ENCODE assay signal across 22 mouse cellular contexts in genomic region chr15:24990082-24990786, GRCm38 (mm10).
DNase-seq lines count a peak whose midpoint lies in the region; ATAC-seq and TF ChIP-seq lines count a peak whose summit lies in the region.
"Had no signal": no experiment of that assay in that cellular context is flagged by ENCODE, and none has a peak within 500 bp of the region (broad histone marks: within the 10 kb centered on the region; RNA-seq: fewer than 3 reads in every experiment).

No protein-coding gene starts in this region.

- H3K4me1 ChIP-seq in hindbrain, postnatal 0 days (ENCODE audit: insufficient read depth, low read length): no peaks in the 10 kb centered on the region
- H3K4me1 ChIP-seq in hindbrain, embryonic 11.5 days (replicated peaks; ENCODE audit: control insufficient read depth, insufficient read depth, low read length): no peaks in the 10 kb centered on the region
- H3K4me1 ChIP-seq in lung, embryonic 14.5 days (ENCODE audit: insufficient read depth): no peaks in the 10 kb centered on the region
- no peaks in the 10 kb centered on the region; the same call in 1 of the 2 replicates for H3K4me1 ChIP-seq in limb, embryonic 14.5 days (ENCODE audit: control insufficient read depth, insufficient read depth, low read length)
- H3K4me1 ChIP-seq: embryonic facial prominence, embryonic 12.5 days; heart, embryonic 13.5 days; limb, embryonic 15.5 days; midbrain, embryonic 13.5 days had no signal

- no peak for TF ChIP-seq CTCF in hindbrain, postnatal 0 days (IDR thresholded peaks at IDR 0.05; ENCODE audit: low read depth)
- TF ChIP-seq CTCF in lung, embryonic 14.5 days (IDR thresholded peaks at IDR 0.05; ENCODE audit: low read depth): no peak
- no peak for TF ChIP-seq CTCF in brain, embryonic 14.5 days (IDR thresholded peaks at IDR 0.05; ENCODE audit: borderline replicate concordance, extremely low read depth, insufficient read depth, insufficient read length)

- no peak for TF ChIP-seq POLR2A in brain, embryonic 14.5 days (IDR thresholded peaks at IDR 0.05; ENCODE audit: borderline replicate concordance, extremely low read depth, insufficient read depth, insufficient read length, poor library complexity, severe bottlenecking)
- no peak for TF ChIP-seq POLR2A in limb, embryonic 14.5 days (IDR thresholded peaks at IDR 0.05; ENCODE audit: borderline replicate concordance, extremely low read depth, insufficient read depth, insufficient read length)

- no peak for ATAC-seq in hindbrain, postnatal 0 days
- no peak for ATAC-seq in hindbrain, embryonic 11.5 days (ENCODE audit: low FRiP score)
- ATAC-seq in lung, embryonic 14.5 days (ENCODE audit: insufficient read depth): no peak
- ATAC-seq in limb, embryonic 14.5 days (ENCODE audit: low FRiP score, low read depth): peak; percentile 92
- ATAC-seq: hindbrain, embryonic 16.5 days; midbrain, embryonic 13.5 days had no signal

- H3K9ac ChIP-seq in hindbrain, postnatal 0 days (replicated peaks; ENCODE audit: low read length): no peak overlapping the region
- no peak overlapping the region for H3K9ac ChIP-seq in hindbrain, embryonic 11.5 days (ENCODE audit: low read depth, low read length)
- H3K9ac ChIP-seq in lung, embryonic 14.5 days: no peak overlapping the region
- H3K9ac ChIP-seq in limb, embryonic 14.5 days (ENCODE audit: low read depth, low read length, severe bottlenecking): no peak overlapping the region
- H3K9ac ChIP-seq: embryonic facial prominence, embryonic 12.5 days; heart, embryonic 13.5 days; limb, embryonic 15.5 days; midbrain, embryonic 13.5 days had no signal

- H3K36me3 ChIP-seq in hindbrain, postnatal 0 days (ENCODE audit: insufficient read depth, low read length): no peaks in the 10 kb centered on the region
- H3K36me3 ChIP-seq in hindbrain, embryonic 11.5 days (ENCODE audit: control insufficient read depth, insufficient read depth, low read length): no peaks in the 10 kb centered on the region
- H3K36me3 ChIP-seq in lung, embryonic 14.5 days (ENCODE audit: insufficient read depth): no peaks in the 10 kb centered on the region
- H3K36me3 ChIP-seq in limb, embryonic 14.5 days (ENCODE audit: control insufficient read depth, insufficient read depth, low read length): no peaks in the 10 kb centered on the region
- H3K36me3 ChIP-seq: embryonic facial prominence, embryonic 12.5 days; G1E; heart, embryonic 13.5 days; limb, embryonic 15.5 days; midbrain, embryonic 13.5 days had no signal

- WGBS in hindbrain, postnatal 0 days: 62% methylated on average over 5 of the region's 5 CpGs
- 84% methylated on average over 5 of the region's 5 CpGs for WGBS in hindbrain, embryonic 11.5 days
- 51% methylated on average over 5 of the region's 5 CpGs for WGBS in lung, embryonic 14.5 days
- WGBS in limb, embryonic 14.5 days: 46% methylated on average over 5 of the region's 5 CpGs

- peak; percentile 63 for DNase-seq in hindbrain, postnatal 0 days (ENCODE audit: low spot score)
- no peak for DNase-seq in hindbrain, embryonic 11.5 days (ENCODE audit: low spot score)
- DNase-seq in lung, embryonic 14.5 days: peak; percentile 48
- no peak for DNase-seq in lung, postnatal 4 days
- DNase-seq in brain, embryonic 14.5 days (ENCODE audit: low read depth): peak; percentile 69
- DNase-seq in limb, embryonic 14.5 days (ENCODE audit: low spot score): peak; percentile 68
- DNase-seq in right cerebral cortex, postnatal 10 days (ENCODE audit: low spot score in 2 of 2): no peak
- DNase-seq: gastrocnemius, adult 2 months; heart, postnatal 36 days; kidney, adult 2 months; kidney, postnatal 4 days; layer of hippocampus, postnatal 36 days; lung, adult 18-20 months; spleen, adult 18-20 months; thymus, postnatal 25 days had no signal

- H3K4me2 ChIP-seq in hindbrain, postnatal 0 days (ENCODE audit: low read depth, low read length): no peak overlapping the region
- H3K4me2 ChIP-seq in hindbrain, embryonic 11.5 days (replicated peaks; ENCODE audit: low read depth, low read length): no peak overlapping the region
- H3K4me2 ChIP-seq in lung, embryonic 14.5 days: no peak overlapping the region
- no peak overlapping the region for H3K4me2 ChIP-seq in limb, embryonic 14.5 days (replicated peaks; ENCODE audit: low read depth, low read length, severe bottlenecking)
- H3K4me2 ChIP-seq: embryonic facial prominence, embryonic 12.5 days; heart, embryonic 13.5 days; limb, embryonic 15.5 days; midbrain, embryonic 13.5 days had no signal

- H3K9me3 ChIP-seq in hindbrain, postnatal 0 days (ENCODE audit: low read length): no peaks in the 10 kb centered on the region
- no peaks in the 10 kb centered on the region for H3K9me3 ChIP-seq in hindbrain, embryonic 11.5 days (ENCODE audit: control insufficient read depth, low read length)
- no peaks in the 10 kb centered on the region for H3K9me3 ChIP-seq in lung, embryonic 14.5 days (ENCODE audit: low read depth, low read length)
- no peaks in the 10 kb centered on the region for H3K9me3 ChIP-seq in limb, embryonic 14.5 days (ENCODE audit: control insufficient read depth, low read length)
- H3K9me3 ChIP-seq: embryonic facial prominence, embryonic 12.5 days; heart, embryonic 13.5 days; limb, embryonic 15.5 days; midbrain, embryonic 13.5 days had no signal

- no peak overlapping the region for H3K4me3 ChIP-seq in hindbrain, postnatal 0 days (ENCODE audit: low read length)
- H3K4me3 ChIP-seq in hindbrain, embryonic 11.5 days (ENCODE audit: low read depth, low read length): no peak overlapping the region
- no peak overlapping the region for H3K4me3 ChIP-seq in lung, embryonic 14.5 days (ENCODE audit: low read depth, low read length)
- H3K4me3 ChIP-seq in limb, embryonic 14.5 days (replicated peaks; ENCODE audit: low read length): no peak overlapping the region
- H3K4me3 ChIP-seq: embryonic facial prominence, embryonic 12.5 days; gastrocnemius, adult 2 months; heart, embryonic 13.5 days; limb, embryonic 15.5 days; midbrain, embryonic 13.5 days had no signal

- no peaks in the 10 kb centered on the region for H3K27me3 ChIP-seq in hindbrain, postnatal 0 days (ENCODE audit: insufficient read depth, low read length)
- no peaks in the 10 kb centered on the region for H3K27me3 ChIP-seq in hindbrain, embryonic 11.5 days (ENCODE audit: control insufficient read depth, insufficient read depth, low read length)
- H3K27me3 ChIP-seq in lung, embryonic 14.5 days (ENCODE audit: insufficient read depth, low read length): no peaks in the 10 kb centered on the region
- no peaks in the 10 kb centered on the region for H3K27me3 ChIP-seq in limb, embryonic 14.5 days (ENCODE audit: control insufficient read depth, insufficient read depth, low read length)
- H3K27me3 ChIP-seq: embryonic facial prominence, embryonic 12.5 days; heart, embryonic 13.5 days; limb, embryonic 15.5 days; midbrain, embryonic 13.5 days had no signal

- H3K27ac ChIP-seq in hindbrain, postnatal 0 days: no peak overlapping the region
- no peak overlapping the region for H3K27ac ChIP-seq in hindbrain, embryonic 11.5 days (ENCODE audit: low read depth, low read length)
- no peak overlapping the region for H3K27ac ChIP-seq in lung, embryonic 14.5 days (ENCODE audit: low read depth)
- H3K27ac ChIP-seq in limb, embryonic 14.5 days (replicated peaks; ENCODE audit: low read depth, low read length): no peak overlapping the region
- H3K27ac ChIP-seq: embryonic facial prominence, embryonic 12.5 days; gastrocnemius, adult 2 months; heart, embryonic 13.5 days; limb, embryonic 15.5 days; macrophage; midbrain, embryonic 13.5 days had no signal

Comparison
In these comparisons a context has a peak if more than half of its experiments do, and no peak if none do; other contexts are left out.
1. DNase-seq: peak in hindbrain, postnatal 0 days (single experiment), lung, embryonic 14.5 days (single experiment), brain, embryonic 14.5 days (single experiment) and limb, embryonic 14.5 days (single experiment); none in hindbrain, embryonic 11.5 days (single experiment), lung, postnatal 4 days (0 of 2) and right cerebral cortex, postnatal 10 days (0 of 2).